Mouse (Mus musculus) stomach, embryonic 15.5 days (tissue): ENCODE measurements at regions not wholly inside any gene's neighbourhood (a gene's known extent, or its start where the extent isn't known, plus 50 kb on each side); places are given as distances from the start of the nearest gene placed in this dataset.
A peak's percentile ranks its signal among the peaks of the same experiment; 100 is the strongest.
"Not testable (repeated sequence)": the region's sequence is repeated elsewhere in the genome, so short reads cannot be mapped to it uniquely, and the experiment has no call there.

Source experiments
- ATAC-seq: fragments of 200-750 bp; cut with Nextera tagmentation; 2 replicates; pipeline ENCODE4 v1.8.0; 2017; ENCODE audit warnings: low read depth, moderate number of reproducible peaks, moderate TSS enrichment; ENCODE audit not compliant: insufficient read depth, low FRiP score
- H3K27ac ChIP-seq: fragments of 300-500 bp; sonication (generic); 2 replicates; pipeline ENCODE4 v1.5.1; 2015; ENCODE audit warnings: mild to moderate bottlenecking, inconsistent platforms
- H3K27me3 ChIP-seq: fragments of 300-500 bp; sonication (generic); replicated peaks from 2 replicates; pipeline ENCODE4 v1.6.1; 2015; ENCODE audit warnings: inconsistent platforms
- H3K36me3 ChIP-seq: fragments of 300-500 bp; sonication (generic); 2 replicates; pipeline ENCODE4 v1.6.1; 2015; ENCODE audit warnings: inconsistent platforms
- H3K4me1 ChIP-seq: fragments of 300-500 bp; sonication (generic); 2 replicates; pipeline ENCODE4 v1.6.1; 2015; ENCODE audit warnings: inconsistent platforms
- H3K4me2 ChIP-seq: fragments of 300-500 bp; sonication (generic); 2 replicates; pipeline ENCODE4 v1.6.1; 2015; ENCODE audit warnings: mild to moderate bottlenecking, inconsistent platforms
- H3K4me3 ChIP-seq: fragments of 300-500 bp; sonication (generic); replicated peaks from 2 replicates; pipeline ENCODE4 v1.5.1; 2015; ENCODE audit warnings: inconsistent platforms
- H3K9ac ChIP-seq: fragments of 300-500 bp; sonication (generic); 2 replicates; pipeline ENCODE4 v1.6.1; 2015; ENCODE audit warnings: inconsistent platforms
- H3K9me3 ChIP-seq: fragments of 300-500 bp; sonication (generic); 2 replicates; pipeline ENCODE4 v1.6.1; 2016; ENCODE audit warnings: inconsistent platforms
- WGBS: fragments of 180-500 bp; shearing (Covaris S2); methylation state at CpG from one replicate; pipeline ENCODE4 v1.1.7; 2015; 5-methylcytosine and 5-hydroxymethylcytosine counted together

DNA sequence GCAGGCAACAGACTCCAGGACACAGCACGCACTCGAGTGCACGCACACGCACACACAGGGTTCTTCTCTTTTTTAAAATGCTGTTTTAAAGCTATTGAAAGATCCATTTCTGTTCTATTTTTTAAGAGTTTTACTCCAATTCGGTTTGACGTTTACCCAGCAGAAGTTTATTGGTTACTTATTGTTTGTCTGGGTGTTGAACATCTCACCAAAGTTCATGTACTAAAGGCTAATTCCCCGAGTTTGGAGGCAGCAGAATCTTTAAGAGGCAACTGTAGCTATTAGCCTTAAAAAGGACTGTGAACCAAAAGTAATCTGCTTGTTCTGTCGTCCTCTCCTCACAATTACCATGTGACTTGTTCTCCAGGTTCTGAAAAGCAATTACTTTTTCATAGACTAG lies 263.0 kb upstream of the Nfia start:
- H3K36me3 ChIP-seq: no peaks in the 10 kb centered on the region
- 77% methylated on average over 8 of the region's 8 CpGs for WGBS

GRCm38 (mm10) chr4:97505734-97506133 lies 266.8 kb upstream of the Nfia start:
- H3K9ac ChIP-seq: no peak overlapping the region
- H3K27ac ChIP-seq: no peak overlapping the region
- H3K36me3 ChIP-seq: no peaks in the 10 kb centered on the region
- H3K27me3 ChIP-seq: no peaks in the 10 kb centered on the region
- no peak overlapping the region for H3K4me3 ChIP-seq
- WGBS: 70% methylated on average over 1 of the region's 1 CpGs
- no peaks in the 10 kb centered on the region for H3K4me1 ChIP-seq
- no peak for ATAC-seq
- H3K9me3 ChIP-seq: no peaks in the 10 kb centered on the region
- H3K4me2 ChIP-seq: no peak overlapping the region

More for the DNA sequence above, 263.0 kb upstream of the Nfia start:
- no peaks in the 10 kb centered on the region for H3K27me3 ChIP-seq
- H3K9me3 ChIP-seq: no peaks in the 10 kb centered on the region
- H3K4me2 ChIP-seq: no peak overlapping the region
- no peak overlapping the region for H3K27ac ChIP-seq
- ATAC-seq: no peak
- H3K4me3 ChIP-seq: no peak overlapping the region
- H3K4me1 ChIP-seq: no peaks in the 10 kb centered on the region
- H3K9ac ChIP-seq: no peak overlapping the region

DNA sequence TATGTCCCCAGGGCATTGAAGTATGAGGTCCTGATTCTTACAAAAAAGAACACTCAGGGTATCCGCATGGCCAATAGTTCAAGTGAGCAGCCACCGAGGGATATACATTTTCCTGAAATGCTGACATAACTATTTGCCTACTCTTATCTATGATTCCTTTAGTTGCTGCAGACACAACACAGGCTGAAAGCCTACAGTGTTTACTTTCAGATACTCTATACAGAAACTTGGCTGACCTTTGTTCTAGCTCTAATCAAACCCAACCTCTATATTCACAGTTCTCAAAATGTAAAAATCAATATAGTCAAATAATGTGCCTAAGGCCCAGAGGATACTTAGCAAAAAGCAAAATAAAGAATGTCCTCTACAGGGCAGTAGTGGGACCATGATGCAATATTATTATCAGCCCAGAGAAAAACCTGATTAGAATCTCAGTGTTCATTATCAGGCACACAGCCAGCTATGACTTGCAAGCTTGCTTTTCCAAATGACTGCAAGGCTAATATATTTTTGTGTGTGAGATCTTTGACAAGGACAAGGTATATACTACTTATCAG lies 281.2 kb upstream of the Nfia start:
- peak; percentile 84 for ATAC-seq
- WGBS: 49% methylated on average over 2 of the region's 2 CpGs
- H3K4me1 ChIP-seq: no peaks in the 10 kb centered on the region

GRCm38 (mm10) chr4:97486354-97486753 lies 286.2 kb upstream of the Nfia start:
- no peak overlapping the region for H3K27ac ChIP-seq
- 0 out of 2 replicates have a peak, but pooled peaks have one; percentile 13 for ATAC-seq

More for the DNA sequence above, 281.2 kb upstream of the Nfia start:
- Histone ChIP-seq H3K27ac (no peak overlapping the region), H3K36me3 (no peaks in the 10 kb centered on the region), H3K4me3 (no peak overlapping the region), H3K27me3 (no peaks in the 10 kb centered on the region), H3K9ac (no peak overlapping the region), H3K4me2 (no peak overlapping the region), H3K9me3 (no peaks in the 10 kb centered on the region)

GRCm38 (mm10) chr4:97485225-97485624 lies 287.3 kb upstream of the Nfia start:
- no peak overlapping the region for H3K9ac ChIP-seq
- H3K9me3 ChIP-seq: no peaks in the 10 kb centered on the region
- H3K4me1 ChIP-seq: no peaks in the 10 kb centered on the region; the same call in 1 of the 2 replicates
- no peak overlapping the region for H3K27ac ChIP-seq
- ATAC-seq: no peak
- no peaks in the 10 kb centered on the region for H3K27me3 ChIP-seq
- WGBS: 77% methylated on average over 3 of the region's 3 CpGs
- H3K36me3 ChIP-seq: no peaks in the 10 kb centered on the region
- H3K4me3 ChIP-seq: no peak overlapping the region
- no peak overlapping the region for H3K4me2 ChIP-seq

More at GRCm38 (mm10) chr4:97486354-97486753, 286.2 kb upstream of the Nfia start:
- WGBS: 43% methylated on average over 10 of the region's 10 CpGs
- H3K9me3 ChIP-seq: no peaks in the 10 kb centered on the region
- H3K4me1 ChIP-seq: no peaks in the 10 kb centered on the region; the same call in 1 of the 2 replicates
- no peak overlapping the region for H3K4me2 ChIP-seq
- no peaks in the 10 kb centered on the region for H3K36me3 ChIP-seq
- no peaks in the 10 kb centered on the region for H3K27me3 ChIP-seq
- H3K9ac ChIP-seq: no peak overlapping the region
- no peak overlapping the region for H3K4me3 ChIP-seq

GRCm38 (mm10) chr4:97482701-97483246 lies 289.8 kb upstream of the Nfia start:
- Histone ChIP-seq H3K9ac (no peak overlapping the region), H3K27ac (no peak overlapping the region), H3K9me3 (no peaks in the 10 kb centered on the region), H3K36me3 (no peaks in the 10 kb centered on the region), H3K4me1 (peaks cover 3% of the 10 kb centered on the region; the same call in 1 of the 2 replicates), H3K4me2 (no peak overlapping the region), H3K27me3 (no peaks in the 10 kb centered on the region), H3K4me3 (no peak overlapping the region)
- 0 out of 2 replicates have a peak, but pooled peaks have one; percentile 22 for ATAC-seq
- 36% methylated on average over 10 of the region's 10 CpGs for WGBS

DNA sequence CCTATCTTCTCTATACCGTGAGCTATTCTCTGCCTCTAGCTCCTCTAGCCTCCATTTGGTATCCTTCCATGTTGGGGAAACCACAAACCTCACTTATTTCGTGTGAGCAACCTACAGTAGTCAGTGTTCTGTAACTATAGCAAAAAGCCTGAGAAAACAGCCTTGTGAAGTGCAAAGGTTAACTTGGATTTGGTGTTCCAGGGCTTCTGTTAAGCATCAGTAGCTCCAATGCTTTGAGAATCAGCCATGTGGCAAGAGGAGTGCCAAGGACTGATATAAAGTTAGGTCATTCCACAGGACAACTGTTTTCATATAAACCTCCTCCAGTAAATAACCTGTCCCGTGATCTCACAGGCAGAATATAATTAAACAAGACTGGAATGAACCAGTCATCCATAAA lies 290.7 kb upstream of the Nfia start:
- ATAC-seq: no peak
- H3K36me3 ChIP-seq: no peaks in the 10 kb centered on the region

GRCm38 (mm10) chr4:97476571-97477190 lies 293.7 kb upstream of the Gm10192 start:
- no peaks in the 10 kb centered on the region for H3K36me3 ChIP-seq
- H3K27ac ChIP-seq: peak overlapping the region; percentile 22; the same call in 1 of the 2 replicates
- no peaks in the 10 kb centered on the region for H3K27me3 ChIP-seq
- 0 out of 2 replicates have a peak, but pooled peaks cover 8% of the 10 kb centered on the region for H3K4me1 ChIP-seq
- H3K4me2 ChIP-seq: no peak overlapping the region
- no peak overlapping the region for H3K9ac ChIP-seq
- WGBS: 21% methylated on average over 3 of the region's 3 CpGs
- ATAC-seq: peak; percentile 89
- H3K9me3 ChIP-seq: no peaks in the 10 kb centered on the region
- H3K4me3 ChIP-seq: no peak overlapping the region

More for the DNA sequence above, 290.7 kb upstream of the Nfia start:
- no peak overlapping the region for H3K9ac ChIP-seq
- no peak overlapping the region for H3K4me2 ChIP-seq
- 81% methylated on average over 3 of the region's 3 CpGs for WGBS
- peaks cover 8% of the 10 kb centered on the region; the same call in 1 of the 2 replicates for H3K4me1 ChIP-seq
- H3K4me3 ChIP-seq: no peak overlapping the region
- H3K9me3 ChIP-seq: no peaks in the 10 kb centered on the region
- H3K27me3 ChIP-seq: no peaks in the 10 kb centered on the region
- H3K27ac ChIP-seq: no peak overlapping the region

- not testable (repeated sequence) for ATAC-seq, H3K4me3 ChIP-seq, H3K27ac ChIP-seq, H3K27me3 ChIP-seq, H3K36me3 ChIP-seq, H3K9ac ChIP-seq, H3K4me1 ChIP-seq, H3K9me3 ChIP-seq, H3K4me2 ChIP-seq
- WGBS: 82% methylated on average over 8 of the region's 8 CpGs
Observed at GRCm38 (mm10) chr4:97473492-97473891, 290.5 kb upstream of the Gm10192 start.

DNA sequence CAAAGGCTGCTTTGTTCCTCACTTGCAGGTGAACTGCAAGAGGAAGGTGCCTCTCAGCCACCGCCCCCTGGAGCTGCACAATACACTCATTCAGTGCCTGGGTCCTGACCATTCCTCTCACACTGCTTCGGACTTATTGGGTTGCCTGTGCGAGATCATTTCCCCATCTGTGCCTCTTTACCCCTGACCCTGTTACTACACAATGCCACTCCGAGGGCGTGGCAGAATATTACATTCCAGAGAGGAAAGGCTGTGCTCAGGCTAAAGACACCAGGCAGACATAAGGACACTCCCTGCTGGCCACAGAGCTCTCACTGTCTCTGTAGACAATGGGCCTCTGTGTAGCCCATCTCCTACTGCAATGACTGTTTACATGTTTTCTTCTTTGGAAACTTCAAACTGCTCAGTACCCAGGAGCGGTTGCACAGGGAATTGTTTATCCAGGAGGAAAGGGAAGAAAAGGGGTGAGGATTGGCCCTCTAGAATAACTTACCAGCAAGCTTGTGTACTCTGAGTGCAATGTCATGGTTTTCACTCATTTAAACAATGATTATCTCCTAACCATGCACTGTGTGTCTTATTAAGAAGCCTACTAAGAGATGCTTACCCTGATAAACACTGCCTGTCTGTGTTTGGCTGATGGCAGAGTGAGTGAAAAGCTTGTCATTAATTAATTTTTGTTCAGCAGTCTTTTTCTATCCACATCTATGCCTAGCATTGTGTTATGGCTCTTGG lies 283.1 kb upstream of the Gm10192 start:
- 44% methylated on average over 6 of the region's 6 CpGs for WGBS

DNA sequence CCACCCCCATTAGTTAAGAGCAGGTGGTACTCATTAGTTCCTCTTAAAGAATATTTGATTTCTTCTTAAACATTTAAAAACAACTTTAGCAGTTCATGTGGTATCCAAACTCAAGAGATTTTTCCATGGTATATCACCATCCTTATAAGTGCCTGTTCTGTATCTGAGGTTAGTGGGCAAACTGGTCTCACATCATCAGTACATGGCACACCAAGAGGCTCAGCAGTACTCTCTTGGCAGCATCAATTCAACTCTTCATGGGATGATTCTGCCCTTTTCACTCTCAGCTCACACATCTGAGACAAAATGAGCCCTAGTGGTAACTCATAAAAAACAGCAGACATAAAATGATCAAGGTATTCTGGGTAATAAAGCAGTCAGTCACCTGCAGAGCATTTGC lies 282.6 kb upstream of the Gm10192 start:
- no peaks in the 10 kb centered on the region for H3K9me3 ChIP-seq
- H3K4me2 ChIP-seq: no peak overlapping the region
- H3K4me1 ChIP-seq: no peaks in the 10 kb centered on the region
- no peak overlapping the region for H3K9ac ChIP-seq
- no peak; the same call in 1 of the 2 replicates for ATAC-seq
- 0 out of 2 replicates have a peak overlapping the region, but pooled peaks have one; percentile 11 for H3K27ac ChIP-seq
- no peaks in the 10 kb centered on the region for H3K27me3 ChIP-seq
- no peak overlapping the region for H3K4me3 ChIP-seq
- no peaks in the 10 kb centered on the region for H3K36me3 ChIP-seq

More for the DNA sequence above, 283.1 kb upstream of the Gm10192 start:
- ATAC-seq: peak; percentile 72; the same call in 1 of the 2 replicates
- Histone ChIP-seq H3K36me3 (no peaks in the 10 kb centered on the region), H3K27me3 (no peaks in the 10 kb centered on the region), H3K9me3 (no peaks in the 10 kb centered on the region), H3K9ac (no peak overlapping the region), H3K27ac (0 out of 2 replicates have a peak overlapping the region, but pooled peaks have one; percentile 11), H3K4me3 (no peak overlapping the region), H3K4me1 (no peaks in the 10 kb centered on the region), H3K4me2 (no peak overlapping the region)

- WGBS: 78% methylated on average over 1 of the region's 1 CpGs
- Histone ChIP-seq H3K27ac (no peak overlapping the region), H3K4me1 (no peaks in the 10 kb centered on the region), H3K27me3 (no peaks in the 10 kb centered on the region), H3K9me3 (no peaks in the 10 kb centered on the region), H3K4me2 (no peak overlapping the region), H3K4me3 (no peak overlapping the region), H3K36me3 (no peaks in the 10 kb centered on the region), H3K9ac (no peak overlapping the region)
- no peak for ATAC-seq
Observed at GRCm38 (mm10) chr4:97461177-97461576, 278.2 kb upstream of the Gm10192 start.
